Mouse (Mus musculus) heart, embryonic 12.5 days (tissue): ENCODE data around the gene BC034090. TPM values are rescaled to one million over a fixed set of nuclear protein-coding genes. Genes with fewer than 3 reads are reported as not detected.

ENCODE experiments used
- ATAC-seq: fragments of 200-750 bp; cut with Nextera tagmentation; 2 replicates; pipeline ENCODE4 v1.8.0; 2017; ENCODE audit warnings: moderate TSS enrichment, moderate library complexity; ENCODE audit not compliant: insufficient number of reproducible peaks, low FRiP score
- H3K27ac ChIP-seq: fragments of 300-500 bp; sonication (generic); 2 replicates; pipeline ENCODE4 v1.5.1; 2016; ENCODE audit warnings: mild to moderate bottlenecking, moderate library complexity; ENCODE audit not compliant: poor library complexity, severe bottlenecking
- H3K27me3 ChIP-seq: fragments of 300-500 bp; sonication (generic); replicated peaks from 2 replicates; pipeline ENCODE4 v1.6.1; 2016; ENCODE audit warnings: mild to moderate bottlenecking, moderate library complexity
- H3K36me3 ChIP-seq: fragments of 300-500 bp; sonication (generic); 2 replicates; pipeline ENCODE4 v1.6.1; 2016; ENCODE audit warnings: mild to moderate bottlenecking, moderate library complexity
- H3K4me1 ChIP-seq: fragments of 300-500 bp; sonication (generic); replicated peaks from 2 replicates; pipeline ENCODE4 v1.6.1; 2016; ENCODE audit warnings: mild to moderate bottlenecking
- H3K4me2 ChIP-seq: fragments of 300-500 bp; sonication (generic); 2 replicates; pipeline ENCODE4 v1.6.1; 2016; ENCODE audit warnings: mild to moderate bottlenecking, moderate library complexity
- H3K4me3 ChIP-seq: fragments of 300-500 bp; sonication (generic); 2 replicates; pipeline ENCODE4 v1.5.1; 2016; ENCODE audit warnings: mild to moderate bottlenecking
- H3K9ac ChIP-seq: fragments of 300-500 bp; sonication (generic); 2 replicates; pipeline ENCODE4 v1.6.1; 2016; ENCODE audit warnings: mild to moderate bottlenecking, moderate library complexity
- H3K9me3 ChIP-seq: fragments of 300-500 bp; sonication (generic); replicated peaks from 2 replicates; pipeline ENCODE4 v1.6.1; 2016; ENCODE audit warnings: mild to moderate bottlenecking, moderate library complexity
- WGBS: fragments of 180-500 bp; shearing (Covaris S2); methylation state at CpG from one replicate; pipeline ENCODE4 v1.1.7; 2016; 5-methylcytosine and 5-hydroxymethylcytosine counted together
- polyA plus RNA-seq: library from polyadenylated mRNA; unstranded; fragments of >200 nt; fragmentation: Nextera tagmentation; extraction: Ambion mirVana; gene quantifications from 2 replicates; pipeline ENCODE4 v1.2.1, GENCODE M21; 2016

Gene BC034090
- polyA plus RNA-seq, 1 experiment from 2014 or later, result 9.0 TPM

DNA sequence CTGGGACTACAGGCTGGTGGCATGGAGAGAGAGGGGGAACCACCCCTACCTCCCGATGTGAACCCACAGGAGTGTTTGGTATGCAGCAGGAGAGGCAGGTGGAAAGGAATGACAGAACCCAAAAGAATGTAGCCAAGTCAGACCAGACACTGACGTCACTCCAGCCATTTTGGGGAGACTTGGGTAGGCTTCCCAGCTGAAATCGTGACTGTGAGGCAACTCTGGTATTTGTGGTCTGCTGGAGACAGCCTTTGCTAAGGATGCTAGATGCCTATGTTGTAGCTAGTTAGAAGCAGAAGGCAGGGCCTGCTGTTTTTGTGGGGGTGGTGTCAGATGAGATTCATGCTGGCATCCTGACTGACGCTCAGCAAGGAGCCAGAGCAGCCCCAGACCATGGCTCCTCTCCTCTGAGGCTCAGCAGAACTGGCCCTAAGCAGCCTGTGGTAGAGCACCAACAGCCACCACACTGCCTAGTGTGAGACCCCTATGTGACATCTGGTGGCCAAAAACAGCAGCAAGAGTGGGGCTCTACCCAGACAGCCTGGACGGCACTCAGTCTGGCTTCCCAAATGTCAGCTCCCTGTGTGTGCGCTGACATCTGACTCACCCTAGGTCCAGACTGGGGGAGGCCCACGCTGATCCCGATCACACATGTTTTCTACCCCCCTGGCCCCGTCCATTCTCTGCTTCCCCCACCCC lies 29.0 kb downstream of the BC034090 start:
- Histone ChIP-seq H3K9me3 (no peaks in the 10 kb centered on the region), H3K4me1 (peaks cover 58% of the 10 kb centered on the region), H3K27me3 (no peaks in the 10 kb centered on the region), H3K27ac (no peak overlapping the region), H3K4me2 (no peak overlapping the region), H3K9ac (peak overlapping the region; percentile 12; the same call in 1 of the 2 replicates), H3K36me3 (peaks cover 31% of the 10 kb centered on the region), H3K4me3 (no peak overlapping the region)
- ATAC-seq, result 0 out of 2 replicates have a peak, but pooled peaks have one; percentile 16
- 39% methylated on average over 9 of the region's 9 CpGs for WGBS

DNA sequence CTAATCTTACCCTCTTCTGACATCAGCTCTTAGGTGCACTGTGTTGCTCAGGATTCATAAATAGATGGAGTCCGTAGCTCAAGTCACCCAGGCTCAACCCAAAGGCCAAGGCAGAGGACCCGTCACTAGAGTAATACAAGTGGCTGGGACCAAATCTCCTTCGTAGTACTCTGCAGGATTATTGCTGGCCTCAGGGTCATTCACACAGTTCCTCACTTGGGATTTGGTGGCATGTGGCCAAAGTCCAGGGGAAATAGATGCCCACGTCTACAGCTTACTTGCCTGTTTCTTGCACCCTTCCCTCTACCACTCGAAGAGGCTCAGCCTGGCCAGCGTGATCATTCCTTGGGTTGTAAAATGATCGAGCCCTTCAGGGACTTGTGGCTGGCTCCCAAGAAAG lies 30.3 kb downstream of the BC034090 start:
- Histone ChIP-seq H3K4me2 (no peak overlapping the region), H3K9ac (no peak overlapping the region), H3K9me3 (no peaks in the 10 kb centered on the region), H3K4me1 (peaks cover 63% of the 10 kb centered on the region), H3K36me3 (peaks cover 28% of the 10 kb centered on the region), H3K27me3 (no peaks in the 10 kb centered on the region), H3K27ac (no peak overlapping the region), H3K4me3 (no peak overlapping the region)
- ATAC-seq, result no peak
- WGBS, result 75% methylated on average over 7 of the region's 7 CpGs

DNA sequence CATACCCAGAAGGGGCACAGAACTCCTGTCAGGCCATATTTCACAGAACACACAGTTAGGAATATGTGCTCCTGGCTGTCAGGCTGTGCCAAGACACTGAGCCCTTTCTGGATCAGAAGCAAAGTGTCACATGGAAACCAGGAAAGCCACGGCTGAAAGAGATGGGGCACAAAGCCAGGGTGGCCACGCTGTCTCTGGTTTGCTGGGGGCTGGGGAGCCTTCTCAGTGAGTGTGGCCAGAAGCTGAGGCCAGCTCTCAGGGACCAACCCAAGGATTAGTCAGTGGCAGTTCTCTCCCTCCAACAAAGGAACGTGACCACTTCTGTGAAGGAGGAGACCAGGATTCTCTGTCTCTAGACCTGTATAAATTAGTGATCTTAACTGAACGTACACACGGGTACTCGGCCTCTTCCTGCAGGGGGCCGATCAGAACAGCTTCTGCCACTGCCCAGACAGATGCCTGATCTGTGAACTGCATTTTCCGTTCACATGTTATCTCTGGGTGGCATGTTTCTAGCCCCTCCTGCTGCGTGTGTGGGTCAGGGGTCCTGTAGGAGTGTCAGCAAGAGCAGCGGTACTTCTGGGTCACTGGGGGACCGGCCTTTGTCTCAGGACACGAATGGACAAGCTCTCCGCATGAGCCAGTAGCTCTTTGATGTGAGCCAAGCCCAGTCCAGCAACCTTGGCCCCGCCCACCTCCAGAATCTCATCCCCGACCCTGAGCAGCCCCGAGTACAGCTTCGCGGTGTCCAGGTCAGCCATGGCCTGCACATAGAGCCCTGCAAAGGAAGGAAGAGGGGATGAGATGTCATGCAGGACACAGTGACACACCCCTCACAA lies 31.1 kb downstream of the BC034090 start:
- 28% methylated on average over 18 of the region's 18 CpGs for WGBS
- peak overlapping the region; percentile 14; the same call in 1 of the 2 replicates for H3K4me2 ChIP-seq
- no peak overlapping the region for H3K4me3 ChIP-seq
- H3K9ac ChIP-seq, result peak overlapping the region; percentile 39; the same call in 1 of the 2 replicates
- peak; percentile 6; the same call in 1 of the 2 replicates for ATAC-seq
- H3K36me3 ChIP-seq, result peaks cover 27% of the 10 kb centered on the region
- H3K4me1 ChIP-seq, result peaks cover 63% of the 10 kb centered on the region
- no peaks in the 10 kb centered on the region for H3K27me3 ChIP-seq
- no peaks in the 10 kb centered on the region for H3K9me3 ChIP-seq
- 0 out of 2 replicates have a peak overlapping the region, but pooled peaks have one; percentile 2 for H3K27ac ChIP-seq

DNA sequence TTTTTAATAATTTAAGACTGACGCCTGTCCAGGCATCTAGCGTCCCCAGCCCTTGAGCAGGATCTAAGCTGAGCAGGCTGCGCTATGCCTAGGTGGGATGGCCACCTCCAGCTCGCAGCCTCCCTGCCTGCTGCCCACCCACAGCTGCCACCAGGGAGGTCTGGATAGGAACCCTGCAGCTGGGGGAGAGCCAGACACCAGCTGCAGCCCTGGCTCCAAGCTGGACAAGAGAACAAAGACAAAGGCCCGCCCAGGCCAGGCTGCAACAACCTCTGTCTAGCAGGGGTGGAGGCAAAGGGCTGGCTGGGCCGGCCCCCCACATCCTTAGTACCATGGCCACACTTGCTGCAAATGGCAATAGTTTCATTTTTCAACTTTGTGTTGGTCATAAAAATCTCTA lies 31.8 kb downstream of the BC034090 start:
- Histone ChIP-seq H3K27me3 (no peaks in the 10 kb centered on the region), H3K4me1 (peaks cover 63% of the 10 kb centered on the region), H3K4me3 (no peak overlapping the region), H3K9ac (peak overlapping the region; percentile 40; the same call in 1 of the 2 replicates), H3K27ac (0 out of 2 replicates have a peak overlapping the region, but pooled peaks have one; percentile 15), H3K4me2 (no peak overlapping the region), H3K36me3 (peaks cover 23% of the 10 kb centered on the region), H3K9me3 (no peaks in the 10 kb centered on the region)
- peak; percentile 63 for ATAC-seq
- WGBS, result 40% methylated on average over 6 of the region's 6 CpGs

DNA sequence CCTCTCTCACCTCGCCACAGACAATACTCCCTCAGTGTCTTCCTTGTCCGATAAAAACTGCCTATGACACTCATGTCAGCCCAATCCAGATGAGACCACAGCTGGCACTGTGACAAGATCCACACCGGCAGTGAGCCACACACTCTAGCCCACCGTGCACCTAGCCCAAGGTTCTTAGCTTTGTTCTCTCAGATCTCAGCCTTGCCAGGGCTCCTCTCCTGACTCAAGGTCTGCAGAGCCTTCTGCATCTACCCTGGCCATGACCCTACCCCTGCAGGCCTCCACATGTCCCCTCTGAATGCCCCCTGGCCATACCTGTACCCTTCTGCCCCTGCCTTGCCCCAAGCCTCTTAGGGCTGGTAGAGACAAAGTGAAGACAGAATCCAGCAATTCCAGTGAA lies 32.2 kb downstream of the BC034090 start:
- Histone ChIP-seq H3K4me2 (no peak overlapping the region), H3K36me3 (peaks cover 23% of the 10 kb centered on the region), H3K27me3 (no peaks in the 10 kb centered on the region), H3K9me3 (no peaks in the 10 kb centered on the region), H3K9ac (peak overlapping the region; percentile 40; the same call in 1 of the 2 replicates), H3K4me3 (no peak overlapping the region), H3K4me1 (peaks cover 63% of the 10 kb centered on the region), H3K27ac (peak overlapping the region; percentile 15; the same call in 1 of the 2 replicates)
- WGBS, result 52% methylated on average over 4 of the region's 4 CpGs
- no peak for ATAC-seq

DNA sequence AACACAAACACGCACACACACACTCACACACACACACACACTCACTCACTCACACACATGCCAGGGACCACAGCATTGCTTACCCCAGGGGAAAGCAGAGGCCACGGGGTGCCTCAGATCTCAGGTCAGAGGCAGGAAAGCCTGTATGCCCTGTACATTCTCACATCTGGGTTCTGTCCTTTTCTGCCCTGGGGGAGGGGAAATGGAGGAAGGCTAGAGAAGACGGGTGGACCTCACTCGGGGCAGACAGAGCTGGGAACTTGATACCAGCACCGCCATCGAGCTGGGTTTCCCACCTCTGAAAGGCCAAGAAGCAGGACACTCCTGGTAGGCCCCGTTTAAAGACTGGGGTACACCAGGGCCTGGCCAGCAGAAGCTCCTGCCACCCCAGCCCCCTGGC lies 33.2 kb downstream of the BC034090 start:
- 21% methylated on average over 7 of the region's 7 CpGs for WGBS
- no peak overlapping the region for H3K4me3 ChIP-seq
- H3K36me3 ChIP-seq, result peaks cover 14% of the 10 kb centered on the region
- H3K27ac ChIP-seq, result no peak overlapping the region
- no peak overlapping the region for H3K4me2 ChIP-seq
- H3K27me3 ChIP-seq, result no peaks in the 10 kb centered on the region
- H3K9ac ChIP-seq, result peak overlapping the region; percentile 13; the same call in 1 of the 2 replicates
- peaks cover 70% of the 10 kb centered on the region for H3K4me1 ChIP-seq
- no peaks in the 10 kb centered on the region for H3K9me3 ChIP-seq
- ATAC-seq, result no peak

DNA sequence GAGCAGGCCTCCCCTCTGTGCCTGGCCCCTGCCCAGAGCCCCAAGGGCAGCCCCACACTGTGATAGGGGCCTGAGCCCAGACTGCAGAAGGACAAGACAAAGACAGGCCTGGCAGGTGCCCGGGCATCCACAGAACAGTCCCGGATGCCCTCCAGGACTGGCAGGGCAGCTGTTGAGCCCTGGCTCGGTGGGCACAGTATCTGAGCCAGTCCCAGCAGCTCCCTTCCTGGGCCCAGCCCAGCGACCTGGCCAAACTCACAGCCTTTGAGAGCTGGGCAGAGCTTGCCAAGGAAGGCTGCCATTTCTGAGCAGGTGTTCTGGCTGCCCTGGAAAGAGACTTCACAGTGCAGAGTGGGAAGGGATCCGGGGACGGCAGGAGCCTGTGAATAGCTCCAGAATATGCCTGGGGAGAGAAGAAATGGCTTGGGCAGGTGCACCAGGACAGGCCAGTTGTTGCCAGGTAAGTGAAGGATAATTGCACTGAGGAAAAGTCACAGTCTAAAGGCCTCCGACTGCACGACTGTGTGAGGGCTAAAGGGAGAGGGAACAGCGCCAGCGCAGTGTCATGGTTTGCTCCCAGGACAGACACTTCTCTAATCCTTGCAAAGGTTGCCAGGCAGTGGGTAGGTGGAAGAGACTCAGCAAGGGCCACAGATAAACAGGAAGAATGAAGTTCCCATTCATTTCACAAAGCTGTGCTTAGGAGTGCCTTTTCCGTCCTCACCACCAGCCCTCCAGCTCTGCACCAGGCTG lies 34.1 kb downstream of the BC034090 start:
- H3K4me2 ChIP-seq, result no peak overlapping the region
- ATAC-seq, result no peak
- H3K9me3 ChIP-seq, result no peaks in the 10 kb centered on the region
- H3K27ac ChIP-seq, result no peak overlapping the region
- H3K9ac ChIP-seq, result no peak overlapping the region
- H3K36me3 ChIP-seq, result peaks cover 12% of the 10 kb centered on the region
- H3K4me1 ChIP-seq, result peaks cover 71% of the 10 kb centered on the region
- no peaks in the 10 kb centered on the region for H3K27me3 ChIP-seq
- no peak overlapping the region for H3K4me3 ChIP-seq
- WGBS, result 74% methylated on average over 11 of the region's 11 CpGs

DNA sequence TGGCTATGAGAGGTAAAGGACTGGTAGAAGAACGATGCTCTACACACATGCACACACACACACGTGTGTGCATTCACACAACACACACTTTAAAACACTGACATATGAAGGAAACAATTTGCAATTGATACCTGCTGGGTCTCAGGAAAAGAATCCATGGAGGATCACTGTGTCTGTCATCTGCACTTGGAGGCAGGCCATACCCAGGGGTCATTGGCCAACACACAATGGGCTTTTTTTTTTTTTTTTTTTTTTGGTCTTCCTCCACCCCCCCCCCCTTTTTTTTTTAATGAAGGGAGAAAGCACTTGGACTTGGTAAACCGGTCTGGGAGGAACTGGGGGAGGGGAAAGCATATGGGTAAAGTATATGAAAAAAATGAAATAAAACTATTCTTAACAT lies 36.4 kb downstream of the BC034090 start:
- ATAC-seq, result no peak
- H3K27me3 ChIP-seq, result no peaks in the 10 kb centered on the region
- H3K36me3 ChIP-seq, result peaks cover 15% of the 10 kb centered on the region
- H3K4me3 ChIP-seq, result no peak overlapping the region
- WGBS, result 80% methylated on average over 3 of the region's 3 CpGs
- H3K4me2 ChIP-seq, result no peak overlapping the region
- H3K4me1 ChIP-seq, result peaks cover 60% of the 10 kb centered on the region
- no peaks in the 10 kb centered on the region for H3K9me3 ChIP-seq
- H3K9ac ChIP-seq, result no peak overlapping the region
- H3K27ac ChIP-seq, result no peak overlapping the region

DNA sequence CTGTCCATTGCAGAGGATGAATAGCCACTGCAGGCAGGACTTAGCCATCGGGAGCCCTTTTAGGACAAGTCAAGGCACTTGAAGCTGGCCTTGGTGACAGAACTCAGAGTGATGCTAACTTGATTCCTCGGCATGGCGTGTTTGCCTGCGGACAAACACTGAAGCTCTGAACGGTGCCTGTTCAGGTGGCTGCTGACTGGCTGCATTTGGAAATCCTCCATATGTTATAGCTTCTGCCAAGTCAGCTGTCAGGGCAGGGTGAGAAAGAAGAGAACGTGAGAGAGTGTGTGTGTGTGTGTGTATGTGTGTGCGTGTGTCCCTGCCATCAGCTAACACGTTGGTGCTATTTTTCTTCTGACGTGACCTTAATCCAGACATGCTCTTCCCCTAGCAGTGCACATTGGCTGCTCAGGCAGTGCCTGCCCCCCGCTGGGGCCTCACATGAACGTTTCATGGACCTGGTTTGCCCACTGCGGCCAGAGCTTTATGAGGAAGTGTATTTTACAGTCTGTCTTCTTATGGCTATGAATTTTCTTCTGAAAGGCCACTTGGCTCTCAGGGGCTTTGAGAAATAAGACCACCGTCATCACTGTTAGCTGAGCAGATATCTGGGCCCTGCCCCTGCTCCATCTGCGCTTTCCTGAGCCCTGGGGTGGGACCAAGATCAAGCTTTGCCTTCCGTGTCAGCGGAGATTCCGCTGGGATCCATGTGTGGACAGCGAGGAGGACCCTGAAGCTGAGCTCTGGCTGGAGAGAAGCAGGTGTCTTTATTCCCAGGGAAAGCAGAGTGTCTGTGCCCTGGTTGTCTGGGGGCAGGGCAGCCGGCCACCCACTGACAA lies 38.2 kb downstream of the BC034090 start:
- Histone ChIP-seq H3K4me3 (no peak overlapping the region), H3K36me3 (peaks cover 28% of the 10 kb centered on the region), H3K4me2 (0 out of 2 replicates have a peak overlapping the region, but pooled peaks have one; percentile 2), H3K9ac (0 out of 2 replicates have a peak overlapping the region, but pooled peaks have one; percentile 29), H3K27ac (peak overlapping the region; percentile 79), H3K9me3 (no peaks in the 10 kb centered on the region), H3K27me3 (no peaks in the 10 kb centered on the region), H3K4me1 (peaks cover 55% of the 10 kb centered on the region)
- peak; percentile 60 for ATAC-seq
- 53% methylated on average over 19 of the region's 19 CpGs for WGBS

DNA sequence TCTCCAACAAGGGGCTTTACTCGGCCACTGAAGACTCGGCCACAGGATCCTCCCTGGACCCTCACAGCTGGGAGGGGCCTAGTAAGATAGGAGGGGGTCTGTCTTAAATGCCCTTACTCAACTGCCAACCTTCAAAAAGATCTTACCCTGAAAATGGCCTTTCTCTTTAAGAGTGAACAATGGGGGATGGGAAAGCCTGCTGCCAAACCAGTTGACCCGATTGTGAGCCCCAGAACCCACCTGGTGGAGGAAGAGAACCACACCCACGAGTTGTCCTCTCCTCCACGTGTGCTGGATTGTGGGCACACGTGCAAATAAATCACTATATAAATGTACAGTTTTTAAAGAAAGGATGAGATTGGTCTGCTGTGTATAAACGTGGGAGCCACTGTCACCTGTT lies 38.9 kb downstream of the BC034090 start:
- Histone ChIP-seq H3K4me2 (no peak overlapping the region), H3K27ac (peak overlapping the region; percentile 79)

More for the DNA sequence above, 38.9 kb downstream of the BC034090 start:
- Histone ChIP-seq H3K9ac (no peak overlapping the region), H3K9me3 (no peaks in the 10 kb centered on the region), H3K4me3 (no peak overlapping the region), H3K36me3 (peaks cover 34% of the 10 kb centered on the region), H3K4me1 (peaks cover 55% of the 10 kb centered on the region), H3K27me3 (no peaks in the 10 kb centered on the region)
- ATAC-seq, result no peak
- 57% methylated on average over 7 of the region's 7 CpGs for WGBS
